Mouse (Mus musculus) brain, adult 10 weeks (tissue): ENCODE data around the gene Crybg1. TPM values are rescaled to one million over a fixed set of nuclear protein-coding genes. Genes with fewer than 3 reads are reported as not detected.

Experiments used
- polyA plus RNA-seq: library from polyadenylated mRNA; stranded (reverse); fragments of 350-450 nt; fragmentation: Illumina TruSeq; extraction: RNeasy Lipid Tissue Mini Kit (QIAGEN cat#74804); gene quantifications from one replicate; pipeline ENCODE4 v1.2.3, GENCODE M21; 2015; ENCODE audit warnings: low read depth, low replicate concordance

Crybg1 gene
- polyA plus RNA-seq = 0.46 TPM

GRCm38 (mm10) chr10:44148337-44149317 lies at the start of gene Crybg1:
Gene Crybg1 (minus strand): TSS chr10:44148853.

GRCm38 (mm10) chr10:43901578-43902194 lies 247.0 kb downstream of the Crybg1 start, which contains the start of the genes Qrsl1 and Rtn4ip1:
Gene Qrsl1 (minus strand): TSS chr10:43901745.
Gene Rtn4ip1 (plus strand): TSS chr10:43901807.

Other genes with a start within 250 kb of the Crybg1 start
- gene Qrsl1, start 247.1 kb downstream of the Crybg1 start, polyA plus RNA-seq = 19.0 TPM
- 12.2 TPM for gene Rtn4ip1, start 247.0 kb downstream of the Crybg1 start, polyA plus RNA-seq
- 31.8 TPM for gene Atg5, start 119.5 kb upstream of the Crybg1 start, polyA plus RNA-seq